Mouse (Mus musculus): ENCODE results near the gene Entpd6. TPM values are rescaled to one million over a fixed set of nuclear protein-coding genes. Genes with fewer than 3 reads are reported as not detected.

The Entpd6 gene
- polyA plus RNA-seq, 1 experiment from 2014 or later: 27.8 TPM

DNA sequence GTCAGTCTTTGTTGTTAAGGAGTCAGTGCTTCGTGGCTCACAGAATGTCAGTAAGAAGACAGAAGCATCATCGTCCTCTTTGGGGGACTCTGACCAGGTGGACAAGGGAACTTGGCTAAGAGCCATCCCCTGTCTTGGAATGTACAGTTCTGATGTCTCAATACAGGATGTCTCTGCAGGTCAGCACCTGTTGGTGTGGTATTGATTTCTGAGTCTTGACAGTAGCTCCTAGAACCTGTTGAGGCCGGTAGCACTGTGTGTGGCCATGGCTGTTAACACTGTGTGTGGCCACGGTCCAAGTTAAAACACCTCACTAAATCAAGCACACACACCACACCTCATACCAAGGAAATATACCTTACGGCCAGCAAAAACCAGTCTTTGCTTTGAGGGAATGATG, 51.8 kb downstream of the Entpd6 start:
- no peak for ATAC-seq (ENCODE audit: low read depth)
- peaks cover 70% of the 10 kb centered on the region for H3K36me3 ChIP-seq (ENCODE audit: control insufficient read depth, insufficient read depth, low read length)

GRCm38 (mm10) chr2:150803035-150803434, 54.2 kb downstream of the Entpd6 start:
- ATAC-seq (ENCODE audit: low read depth) (no peak), DNase-seq (ENCODE audit: low spot score) (no peak)
- no peak overlapping the region for H3K4me2 ChIP-seq (ENCODE audit: low read depth, low read length)
- 96% methylated on average over 1 of the region's 1 CpGs for WGBS
- no peaks in the 10 kb centered on the region for H3K9me3 ChIP-seq (ENCODE audit: control insufficient read depth, low read length)
- no peak overlapping the region for H3K9ac ChIP-seq (ENCODE audit: low read depth, low read length)
- H3K27ac ChIP-seq (replicated peaks; ENCODE audit: low read depth, low read length): no peak overlapping the region
- H3K4me1 ChIP-seq (ENCODE audit: control insufficient read depth, insufficient read depth, low read length): no peaks in the 10 kb centered on the region
- no peaks in the 10 kb centered on the region for H3K27me3 ChIP-seq (replicated peaks; ENCODE audit: control insufficient read depth, insufficient read depth, low read length)
- H3K36me3 ChIP-seq (ENCODE audit: control insufficient read depth, insufficient read depth, low read length): peaks cover 73% of the 10 kb centered on the region
- no peak overlapping the region for H3K4me3 ChIP-seq (ENCODE audit: low read depth, low read length)

More for the DNA sequence above, 51.8 kb downstream of the Entpd6 start:
- H3K4me1 ChIP-seq (ENCODE audit: control insufficient read depth, insufficient read depth, low read length): no peaks in the 10 kb centered on the region
- 87% methylated on average over 5 of the region's 5 CpGs for WGBS
- no peak for DNase-seq (ENCODE audit: low spot score)
- no peaks in the 10 kb centered on the region for H3K9me3 ChIP-seq (ENCODE audit: control insufficient read depth, low read length)
- H3K4me3 ChIP-seq (ENCODE audit: low read depth, low read length): no peak overlapping the region
- no peaks in the 10 kb centered on the region for H3K27me3 ChIP-seq (replicated peaks; ENCODE audit: control insufficient read depth, insufficient read depth, low read length)
- H3K4me2 ChIP-seq (ENCODE audit: low read depth, low read length): no peak overlapping the region
- no peak overlapping the region for H3K9ac ChIP-seq (ENCODE audit: low read depth, low read length)
- H3K27ac ChIP-seq (replicated peaks; ENCODE audit: low read depth, low read length): no peak overlapping the region

GRCm38 (mm10) chr2:150808381-150808780, 59.5 kb downstream of the Entpd6 start:
- no peak overlapping the region for H3K27ac ChIP-seq (replicated peaks; ENCODE audit: low read depth, low read length)
- no peak for DNase-seq (ENCODE audit: low spot score)
- WGBS: 88% methylated on average over 6 of the region's 6 CpGs
- no peak; the same call in 1 of the 2 replicates for ATAC-seq (ENCODE audit: low read depth)
- no peak overlapping the region for H3K9ac ChIP-seq (ENCODE audit: low read depth, low read length)
- H3K4me2 ChIP-seq (ENCODE audit: low read depth, low read length): no peak overlapping the region
- H3K4me1 ChIP-seq (ENCODE audit: control insufficient read depth, insufficient read depth, low read length): no peaks in the 10 kb centered on the region
- H3K9me3 ChIP-seq (ENCODE audit: control insufficient read depth, low read length): no peaks in the 10 kb centered on the region
- H3K36me3 ChIP-seq (ENCODE audit: control insufficient read depth, insufficient read depth, low read length): peaks cover 92% of the 10 kb centered on the region
- no peaks in the 10 kb centered on the region for H3K27me3 ChIP-seq (replicated peaks; ENCODE audit: control insufficient read depth, insufficient read depth, low read length)
- H3K4me3 ChIP-seq (ENCODE audit: low read depth, low read length): no peak overlapping the region

DNA sequence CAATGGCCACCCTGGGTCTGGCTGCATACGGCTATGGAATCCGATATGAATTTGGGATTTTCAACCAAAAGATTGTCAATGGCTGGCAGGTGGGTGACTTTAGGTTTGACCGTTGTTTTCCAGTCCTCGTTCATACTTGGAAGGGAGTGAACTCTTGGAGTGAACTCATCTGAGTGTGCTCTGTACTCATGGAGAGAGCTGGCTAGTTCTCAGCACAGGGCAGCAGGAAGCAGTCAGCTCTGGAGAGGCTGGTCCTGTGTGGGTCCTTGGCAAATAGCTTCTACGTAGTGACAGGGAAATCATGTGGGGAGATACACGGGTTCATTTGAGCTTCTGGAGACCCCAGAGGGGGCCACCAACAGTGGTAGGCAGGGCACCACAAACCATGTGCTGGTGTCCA, 60.0 kb downstream of the Entpd6 start:
- H3K27ac ChIP-seq (replicated peaks; ENCODE audit: low read depth, low read length): no peak overlapping the region
- H3K4me1 ChIP-seq (ENCODE audit: control insufficient read depth, insufficient read depth, low read length): no peaks in the 10 kb centered on the region
- no peak overlapping the region for H3K4me2 ChIP-seq (ENCODE audit: low read depth, low read length)
- H3K9ac ChIP-seq (ENCODE audit: low read depth, low read length): no peak overlapping the region
- 91% methylated on average over 6 of the region's 6 CpGs for WGBS
- ATAC-seq (ENCODE audit: low read depth) (no peak), DNase-seq (ENCODE audit: low spot score) (no peak)
- H3K27me3 ChIP-seq (replicated peaks; ENCODE audit: control insufficient read depth, insufficient read depth, low read length): no peaks in the 10 kb centered on the region
- H3K4me3 ChIP-seq (ENCODE audit: low read depth, low read length): no peak overlapping the region
- H3K9me3 ChIP-seq (ENCODE audit: control insufficient read depth, low read length): no peaks in the 10 kb centered on the region
- H3K36me3 ChIP-seq (ENCODE audit: control insufficient read depth, insufficient read depth, low read length): peaks cover 92% of the 10 kb centered on the region

DNA sequence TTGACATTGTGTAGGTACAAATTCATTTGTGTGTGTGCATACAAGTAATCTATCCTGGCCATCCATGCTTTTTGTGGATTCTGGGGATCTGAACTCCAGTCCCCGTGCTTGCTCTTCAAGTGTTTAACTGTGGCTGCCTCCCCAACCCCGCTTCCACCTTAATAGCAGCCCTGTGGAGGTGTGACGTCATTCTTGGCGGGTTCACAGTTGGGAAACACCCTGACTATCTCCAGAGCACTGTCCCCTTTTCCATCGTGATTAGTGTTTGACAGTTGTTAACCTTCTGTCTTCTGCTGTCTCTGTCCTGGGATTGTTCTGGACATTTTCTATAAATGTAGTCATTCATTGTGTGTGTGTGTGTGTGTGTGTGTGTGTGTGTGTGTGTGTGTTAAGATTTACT, 61.8 kb downstream of the Entpd6 start:
- Histone ChIP-seq H3K4me3 (ENCODE audit: low read depth, low read length) (no peak overlapping the region), H3K27ac (replicated peaks; ENCODE audit: low read depth, low read length) (no peak overlapping the region), H3K4me1 (ENCODE audit: control insufficient read depth, insufficient read depth, low read length) (no peaks in the 10 kb centered on the region), H3K9me3 (ENCODE audit: control insufficient read depth, low read length) (no peaks in the 10 kb centered on the region), H3K9ac (ENCODE audit: low read depth, low read length) (no peak overlapping the region), H3K27me3 (replicated peaks; ENCODE audit: control insufficient read depth, insufficient read depth, low read length) (no peaks in the 10 kb centered on the region), H3K4me2 (ENCODE audit: low read depth, low read length) (no peak overlapping the region), H3K36me3 (ENCODE audit: control insufficient read depth, insufficient read depth, low read length) (peaks cover 94% of the 10 kb centered on the region)
- DNase-seq (ENCODE audit: low spot score): no peak
- WGBS: 85% methylated on average over 5 of the region's 5 CpGs
- ATAC-seq (ENCODE audit: low read depth): no peak

DNA sequence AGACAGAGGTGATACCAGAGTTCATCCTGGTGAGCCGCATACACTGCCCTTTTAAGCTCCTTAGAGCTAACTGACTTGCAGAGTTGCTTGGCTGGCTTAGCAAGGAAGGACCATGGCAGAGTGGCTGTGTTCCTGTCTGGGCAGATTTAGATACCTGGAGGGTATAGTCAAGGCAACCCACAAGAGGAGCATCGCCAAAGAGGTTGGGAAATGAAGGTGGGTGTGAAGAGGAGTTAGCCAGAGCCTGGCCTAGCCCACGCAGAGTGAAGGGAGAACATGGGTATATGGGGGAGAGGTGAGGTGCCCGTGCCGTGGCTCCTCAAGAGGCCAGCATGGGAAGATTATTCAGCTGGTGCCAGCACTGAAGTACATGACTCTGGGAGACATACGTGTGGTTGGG, 64.0 kb downstream of the Entpd6 start:
- no peaks in the 10 kb centered on the region for H3K4me1 ChIP-seq (ENCODE audit: control insufficient read depth, insufficient read depth, low read length)

GRCm38 (mm10) chr2:150816676-150817402, 68.0 kb downstream of the Entpd6 start:
- Histone ChIP-seq H3K36me3 (ENCODE audit: control insufficient read depth, insufficient read depth, low read length) (peaks cover 98% of the 10 kb centered on the region), H3K4me1 (ENCODE audit: control insufficient read depth, insufficient read depth, low read length) (no peaks in the 10 kb centered on the region), H3K4me2 (ENCODE audit: low read depth, low read length) (no peak overlapping the region), H3K27me3 (replicated peaks; ENCODE audit: control insufficient read depth, insufficient read depth, low read length) (no peaks in the 10 kb centered on the region), H3K9ac (ENCODE audit: low read depth, low read length) (no peak overlapping the region), H3K27ac (replicated peaks; ENCODE audit: low read depth, low read length) (no peak overlapping the region), H3K4me3 (ENCODE audit: low read depth, low read length) (no peak overlapping the region), H3K9me3 (ENCODE audit: control insufficient read depth, low read length) (no peaks in the 10 kb centered on the region)
- WGBS: 84% methylated on average over 17 of the region's 18 CpGs
- DNase-seq (ENCODE audit: low spot score): no peak
- no peak for ATAC-seq (ENCODE audit: low read depth)

More for the DNA sequence above, 64.0 kb downstream of the Entpd6 start:
- ATAC-seq (ENCODE audit: low read depth): no peak
- H3K36me3 ChIP-seq (ENCODE audit: control insufficient read depth, insufficient read depth, low read length): peaks cover 97% of the 10 kb centered on the region
- no peaks in the 10 kb centered on the region for H3K9me3 ChIP-seq (ENCODE audit: control insufficient read depth, low read length)
- H3K27ac ChIP-seq (replicated peaks; ENCODE audit: low read depth, low read length): no peak overlapping the region
- H3K27me3 ChIP-seq (replicated peaks; ENCODE audit: control insufficient read depth, insufficient read depth, low read length): no peaks in the 10 kb centered on the region
- no peak overlapping the region for H3K4me2 ChIP-seq (ENCODE audit: low read depth, low read length)
- no peak overlapping the region for H3K4me3 ChIP-seq (ENCODE audit: low read depth, low read length)
- no peak for DNase-seq (ENCODE audit: low spot score)
- WGBS: 88% methylated on average over 6 of the region's 6 CpGs
- H3K9ac ChIP-seq (ENCODE audit: low read depth, low read length): no peak overlapping the region

GRCm38 (mm10) chr2:150818742-150819141, 69.9 kb downstream of the Entpd6 start:
- H3K9ac ChIP-seq (ENCODE audit: low read depth, low read length): no peak overlapping the region
- no peak overlapping the region for H3K4me3 ChIP-seq (ENCODE audit: low read depth, low read length)
- WGBS: 88% methylated on average over 8 of the region's 8 CpGs
- H3K4me1 ChIP-seq (ENCODE audit: control insufficient read depth, insufficient read depth, low read length): no peaks in the 10 kb centered on the region
- no peaks in the 10 kb centered on the region for H3K9me3 ChIP-seq (ENCODE audit: control insufficient read depth, low read length)
- H3K4me2 ChIP-seq (ENCODE audit: low read depth, low read length): no peak overlapping the region
- DNase-seq (ENCODE audit: low spot score): no peak
- peaks cover 88% of the 10 kb centered on the region for H3K36me3 ChIP-seq (ENCODE audit: control insufficient read depth, insufficient read depth, low read length)
- ATAC-seq (ENCODE audit: low read depth): no peak
- H3K27ac ChIP-seq (replicated peaks; ENCODE audit: low read depth, low read length): no peak overlapping the region
- no peaks in the 10 kb centered on the region for H3K27me3 ChIP-seq (replicated peaks; ENCODE audit: control insufficient read depth, insufficient read depth, low read length)

- Histone ChIP-seq H3K9me3 (ENCODE audit: control insufficient read depth, low read length) (no peaks in the 10 kb centered on the region), H3K4me2 (ENCODE audit: low read depth, low read length) (no peak overlapping the region), H3K4me1 (ENCODE audit: control insufficient read depth, insufficient read depth, low read length) (no peaks in the 10 kb centered on the region), H3K27me3 (replicated peaks; ENCODE audit: control insufficient read depth, insufficient read depth, low read length) (no peaks in the 10 kb centered on the region), H3K27ac (replicated peaks; ENCODE audit: low read depth, low read length) (no peak overlapping the region), H3K9ac (ENCODE audit: low read depth, low read length) (no peak overlapping the region), H3K36me3 (ENCODE audit: control insufficient read depth, insufficient read depth, low read length) (peaks cover 88% of the 10 kb centered on the region), H3K4me3 (ENCODE audit: low read depth, low read length) (no peak overlapping the region)
- ATAC-seq (ENCODE audit: low read depth) (no peak), DNase-seq (ENCODE audit: low spot score) (no peak)
- WGBS: 82% methylated on average over 8 of the region's 8 CpGs
Measured at GRCm38 (mm10) chr2:150820720-150821119, 71.9 kb downstream of the Entpd6 start.
